ENCODE assay signal across 9 mouse cellular contexts in genomic region chr13:34187571-34187970, GRCm38 (mm10). TPM values are rescaled to one million over a fixed set of nuclear protein-coding genes. Genes with fewer than 3 reads are reported as not detected.
DNase-seq lines count a peak whose midpoint lies in the region; ATAC-seq and TF ChIP-seq lines count a peak whose summit lies in the region.
"Had no signal": no experiment of that assay in that cellular context is flagged by ENCODE, and none has a peak within 500 bp of the region (broad histone marks: within the 10 kb centered on the region; RNA-seq: fewer than 3 reads in every experiment).

No protein-coding gene starts in this region.

- no peak overlapping the region for H3K4me3 ChIP-seq in MEL (ENCODE audit: control insufficient read depth in 1 of 2, insufficient read depth in 1 of 2, low read depth in 2 of 2, low read length in 2 of 2)
- no peak overlapping the region for H3K4me3 ChIP-seq in forebrain, embryonic 14.5 days (ENCODE audit: low read depth, low read length)
- no peak overlapping the region for H3K4me3 ChIP-seq in lung, embryonic 15.5 days
- H3K4me3 ChIP-seq: liver, embryonic 15.5 days had no signal

- no peak for TF ChIP-seq POLR2A in MEL (IDR thresholded peaks at IDR 0.05; ENCODE audit: control insufficient read depth in 1 of 2, insufficient read depth in 1 of 2, low read depth in 1 of 2, low read length in 2 of 2, poor library complexity in 1 of 2)

- H3K4me2 ChIP-seq in forebrain, embryonic 14.5 days (ENCODE audit: low read length), result no peak overlapping the region
- no peak overlapping the region for H3K4me2 ChIP-seq in lung, embryonic 15.5 days
- H3K4me2 ChIP-seq: liver, embryonic 15.5 days had no signal

- ATAC-seq in forebrain, embryonic 14.5 days, result peak; percentile 91
- peak; percentile 76 for ATAC-seq in lung, embryonic 15.5 days (ENCODE audit: borderline replicate concordance, extremely low read depth, low FRiP score, low TSS enrichment)
- ATAC-seq in neutrophil, adult 5-6 weeks (ENCODE audit: extremely low read depth, insufficient number of reproducible peaks, low FRiP score, poor library complexity, severe bottlenecking), result peak; percentile 62; the same call in 1 of the 2 replicates

- 8% methylated on average over 5 of the region's 5 CpGs for WGBS in forebrain, embryonic 14.5 days
- WGBS in lung, embryonic 15.5 days, result 9% methylated on average over 5 of the region's 5 CpGs

- no peaks in the 10 kb centered on the region for H3K79me2 ChIP-seq in MEL (ENCODE audit: control insufficient read depth, insufficient read depth, low read length, poor library complexity)

- peaks cover 0 to 11% of the 10 kb centered on the region in 2 experiments; a peak in 2 of 4 replicates for H3K36me3 ChIP-seq in MEL (ENCODE audit: control insufficient read depth in 1 of 2, insufficient read depth in 2 of 2, low read length in 2 of 2)
- H3K36me3 ChIP-seq in forebrain, embryonic 14.5 days (ENCODE audit: control insufficient read depth, insufficient read depth, low read length), result peaks cover 35% of the 10 kb centered on the region
- peaks cover 6% of the 10 kb centered on the region for H3K36me3 ChIP-seq in lung, embryonic 15.5 days

- no peak overlapping the region for H3K27ac ChIP-seq in MEL (ENCODE audit: control insufficient read depth, low read depth, low read length)
- no peak overlapping the region for H3K27ac ChIP-seq in forebrain, embryonic 14.5 days (ENCODE audit: low read depth, low read length)
- H3K27ac ChIP-seq in lung, embryonic 15.5 days, result no peak overlapping the region
- H3K27ac ChIP-seq: liver, embryonic 15.5 days had no signal

- 0 out of 4 replicates have a peak, but pooled peaks have one; percentile 11 to 12 for TF ChIP-seq EP300 in MEL (IDR thresholded peaks at IDR 0.05; ENCODE audit: low read depth in 1 of 2, low read length in 2 of 2)

- H3K9ac ChIP-seq in MEL (ENCODE audit: control insufficient read depth, low read depth, low read length, poor library complexity, severe bottlenecking), result no peak overlapping the region
- H3K9ac ChIP-seq in forebrain, embryonic 14.5 days (ENCODE audit: low read length), result no peak overlapping the region
- H3K9ac ChIP-seq in lung, embryonic 15.5 days, result no peak overlapping the region
- H3K9ac ChIP-seq: liver, embryonic 15.5 days had no signal

- no peaks in the 10 kb centered on the region for H3K27me3 ChIP-seq in MEL (ENCODE audit: control insufficient read depth in 1 of 2, insufficient read depth in 2 of 2, low read length in 2 of 2)
- H3K27me3 ChIP-seq in forebrain, embryonic 14.5 days (replicated peaks; ENCODE audit: control insufficient read depth, insufficient read depth, low read length), result no peaks in the 10 kb centered on the region
- no peaks in the 10 kb centered on the region for H3K27me3 ChIP-seq in lung, embryonic 15.5 days
- H3K27me3 ChIP-seq: liver, embryonic 15.5 days had no signal

- peak; percentile 86 for TF ChIP-seq RAD21 in MEL (IDR thresholded peaks at IDR 0.05; ENCODE audit: low read depth, low read length)

- peak; percentile 59 for DNase-seq in MEL (ENCODE audit: low read depth, low spot score)
- DNase-seq in c-Kit-positive CD71-positive TER-119-negative erythroid progenitor cells, embryonic 14.5 days (ENCODE audit: low read depth), result peak; percentile 44
- DNase-seq in forebrain, embryonic 14.5 days (ENCODE audit: low spot score), result peak; percentile 90
- peak; percentile 74 for DNase-seq in heart, postnatal 4 days
- peak; percentile 78 for DNase-seq in layer of hippocampus, adult 11-12 months (ENCODE audit: low spot score)
- DNase-seq in thymus, postnatal 0 days (ENCODE audit: low spot score), result peak; percentile 67

- TF ChIP-seq CTCF in MEL (IDR thresholded peaks at IDR 0.05 in 2 of 3, conservative IDR thresholded peaks at IDR 0.05 in 1 of 3; ENCODE audit: control insufficient read depth in 1 of 3, insufficient read depth in 1 of 3, low read depth in 2 of 3, low read length in 3 of 3, poor library complexity in 1 of 3, severe bottlenecking in 1 of 3), result peak; percentile 50 to 76 (median 69)

- H3K4me1 ChIP-seq in MEL (ENCODE audit: control insufficient read depth in 1 of 2, insufficient read depth in 2 of 2, low read length in 2 of 2), result no peaks in the 10 kb centered on the region
- H3K4me1 ChIP-seq in forebrain, embryonic 14.5 days (ENCODE audit: control insufficient read depth, insufficient read depth, low read length), result no peaks in the 10 kb centered on the region
- 0 out of 2 replicates have a peak, but pooled peaks cover 2% of the 10 kb centered on the region for H3K4me1 ChIP-seq in lung, embryonic 15.5 days
- H3K4me1 ChIP-seq: liver, embryonic 15.5 days had no signal

- H3K9me3 ChIP-seq in MEL (replicated peaks; ENCODE audit: insufficient read depth, low read length), result no peaks in the 10 kb centered on the region
- no peaks in the 10 kb centered on the region for H3K9me3 ChIP-seq in forebrain, embryonic 14.5 days (replicated peaks; ENCODE audit: control insufficient read depth, low read length)
- H3K9me3 ChIP-seq in lung, embryonic 15.5 days, result no peaks in the 10 kb centered on the region
- H3K9me3 ChIP-seq: liver, embryonic 15.5 days had no signal

TF ChIP-seq in MEL, 35 proteins besides CTCF, POLR2A, EP300 and RAD21:
- TF ChIP-seq MYB (IDR thresholded peaks at IDR 0.05; ENCODE audit: low read depth, low read length) (no peak), MAFK (IDR thresholded peaks at IDR 0.05; ENCODE audit: borderline replicate concordance, low read depth, low read length) (peak; percentile 12; the same call in 1 of the 2 replicates), SMC3 (IDR thresholded peaks at IDR 0.05; ENCODE audit: low read depth, low read length) (peak; percentile 80), MAX (IDR thresholded peaks at IDR 0.05; ENCODE audit: low read length) (no peak), BHLHE40 (IDR thresholded peaks at IDR 0.05; ENCODE audit: borderline replicate concordance, low read depth, low read length) (0 out of 2 replicates have a peak, but pooled peaks have one; percentile 9), ZC3H11A (IDR thresholded peaks at IDR 0.05; ENCODE audit: low read depth, low read length) (peak; percentile 79), MAZ (IDR thresholded peaks at IDR 0.05; ENCODE audit: low read depth, low read length) (no peak), ELF1 (IDR thresholded peaks at IDR 0.05; ENCODE audit: low read depth, low read length) (0 out of 2 replicates have a peak, but pooled peaks have one; percentile 27), NELFE (IDR thresholded peaks at IDR 0.05; ENCODE audit: low read depth, low read length) (0 out of 2 replicates have a peak, but pooled peaks have one; percentile 19), RCOR1 (IDR thresholded peaks at IDR 0.05; ENCODE audit: low read depth, low read length) (no peak), SIN3A (IDR thresholded peaks at IDR 0.05; ENCODE audit: low read length) (peak; percentile 57)

RNA-seq across cellular contexts. Expression of gene Psmg4, which starts 24.8 kb away (rescaled TPM):
- total RNA-seq in MEL (2012; rRNA removed), result 146 and 161 TPM in 2 replicates
- polyA plus RNA-seq in MEL (2012; ENCODE audit: insufficient read depth in 1 of 2, insufficient read length in 2 of 2, low read depth in 1 of 2, low replicate concordance in 2 of 2, missing spikeins in 1 of 2), result 100 to 1,000 TPM in 1 of 2 experiments, not detected in 1; 121 TPM
- polyA plus RNA-seq in forebrain, embryonic 14.5 days (2014; fragmentation: Nextera tagmentation; extraction: Ambion mirVana), result 92.0 and 113 TPM in 2 replicates
- 10 to 100 TPM; 41.1 to 41.3 TPM for total RNA-seq in heart, postnatal 4 days (2021)
- 64.3 and 72.7 TPM in 2 replicates for polyA plus RNA-seq in lung, embryonic 15.5 days (2015; fragmentation: Nextera tagmentation; extraction: Ambion mirVana)
- 42.6 and 56.8 TPM in 2 replicates for total RNA-seq in neutrophil, adult 5-6 weeks (2017)
- polyA plus RNA-seq in thymus, postnatal 0 days (2015; fragmentation: Nextera tagmentation; extraction: Ambion mirVana), result 158 and 174 TPM in 2 replicates

RNA-seq across cellular contexts. Expression of gene Tubb2b, which starts 57.3 kb away (rescaled TPM):
- 1.4 and 2.7 TPM in 2 replicates for total RNA-seq in MEL (2012; rRNA removed)
- polyA plus RNA-seq in MEL (2012; ENCODE audit: insufficient read depth in 1 of 2, insufficient read length in 2 of 2, low read depth in 1 of 2, low replicate concordance in 2 of 2, missing spikeins in 1 of 2), result 10 to 100 TPM in 1 of 2 experiments, not detected in 1; 10.6 TPM
- polyA plus RNA-seq in forebrain, embryonic 14.5 days (2014; fragmentation: Nextera tagmentation; extraction: Ambion mirVana), result 670 and 797 TPM in 2 replicates
- 100 to 1,000 TPM; 100 to 106 TPM for total RNA-seq in heart, postnatal 4 days (2021)
- polyA plus RNA-seq in lung, embryonic 15.5 days (2015; fragmentation: Nextera tagmentation; extraction: Ambion mirVana), result 18.0 and 19.7 TPM in 2 replicates
- 3.8 and 6.5 TPM in 2 replicates for total RNA-seq in neutrophil, adult 5-6 weeks (2017)
- 34.5 and 37.3 TPM in 2 replicates for polyA plus RNA-seq in thymus, postnatal 0 days (2015; fragmentation: Nextera tagmentation; extraction: Ambion mirVana)

Comparison
In these comparisons a context has a peak if more than half of its experiments do, and no peak if none do; other contexts are left out.
1. RNA of gene Tubb2b, which starts 57.3 kb away (polyA plus RNA-seq): 670 to 797 TPM in forebrain, embryonic 14.5 days; 10.6 TPM in MEL, 34.5 to 37.3 TPM in thymus, postnatal 0 days and 18.0 to 19.7 TPM in lung, embryonic 15.5 days; every median in the first group is over 10 times any median in the second.
2. Peak in every context shown above with its lines, with median percentiles within 50 percentile points of each other: DNase-seq and ATAC-seq.